Mouse (Mus musculus): ENCODE measurements around the gene Tmem132a. TPM values are rescaled to one million over a fixed set of nuclear protein-coding genes. Genes with fewer than 3 reads are reported as not detected.

Gene Tmem132a
- total RNA-seq, 2 experiments from 2014 or later: 272 to 282 TPM

DNA sequence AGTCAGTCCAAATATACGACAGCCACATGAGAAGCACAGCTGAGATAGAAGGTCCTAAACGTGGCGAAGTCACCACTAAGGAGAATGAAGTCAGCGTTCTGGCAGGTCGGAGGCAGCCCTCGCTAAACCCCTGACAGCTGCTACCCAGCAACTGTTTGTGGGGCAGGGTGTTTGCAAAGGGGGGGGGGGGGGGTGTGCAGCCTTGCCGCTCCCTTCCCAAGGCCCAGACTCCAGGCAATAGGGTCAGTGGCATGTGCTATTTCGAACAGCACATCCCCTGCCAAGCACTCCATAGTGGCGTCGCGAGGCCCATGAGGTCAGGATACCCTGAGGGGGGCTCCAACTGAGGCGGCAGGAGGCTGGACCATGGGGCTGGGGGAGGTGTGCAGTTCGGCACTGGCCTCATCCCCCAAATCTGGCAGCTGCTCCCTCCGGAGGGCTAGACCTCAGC lies 11.3 kb upstream of the Tmem132a start:
- DNase-seq (ENCODE audit: extremely low spot score in 1 of 2, low spot score in 2 of 2): no peak
- intact Hi-C loops (cut with DNase I): loop anchor here (5.0 kb wide), 1 partner anchor 169 kb away; no protein-coding TSS in a partner anchor

DNA sequence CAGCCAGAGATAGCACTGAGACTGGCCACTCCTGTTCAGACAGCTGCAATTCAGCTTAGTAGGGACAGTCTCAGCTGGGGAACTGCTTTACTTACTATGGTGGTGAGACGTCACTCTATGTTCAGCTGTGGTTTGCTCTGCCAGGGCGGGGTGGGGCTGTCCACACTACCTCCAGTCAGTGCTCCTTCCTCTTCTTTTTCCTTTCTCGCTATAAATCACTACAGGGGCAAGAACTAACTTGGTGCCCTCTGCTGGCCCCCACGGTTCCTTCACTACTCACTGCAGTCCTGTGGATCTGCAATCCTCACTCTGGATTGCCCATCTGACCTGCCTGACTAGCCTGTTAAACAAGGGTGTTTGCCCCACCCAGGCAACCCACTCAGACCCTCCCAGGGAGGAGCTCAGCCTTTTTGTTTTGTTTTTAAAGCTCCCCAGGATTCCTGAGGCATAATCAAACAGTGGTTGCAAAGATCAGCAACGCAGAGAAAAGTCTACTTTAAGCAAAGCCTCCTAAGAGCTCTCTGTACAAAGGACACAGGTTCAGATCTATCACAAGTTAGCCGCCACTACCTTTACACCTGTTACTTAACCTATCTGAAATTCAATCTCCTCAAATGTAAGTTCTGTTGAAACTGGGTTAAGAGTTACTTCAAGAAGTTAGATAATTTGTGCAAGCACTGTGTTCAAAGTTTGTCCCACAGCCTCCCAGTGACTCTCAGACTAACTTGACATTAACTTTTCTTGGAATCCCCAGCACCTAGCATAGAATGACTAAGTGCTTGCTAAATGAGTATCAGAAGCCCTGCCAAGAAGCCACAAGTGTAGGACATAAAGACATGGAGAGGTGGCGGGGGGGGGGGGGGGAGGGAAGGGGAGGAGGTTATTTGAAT lies 10.6 kb upstream of the Tmem132a start:
- DNase-seq (ENCODE audit: extremely low spot score in 1 of 2, low spot score in 2 of 2): peak in 1 of 2 experiments; percentile 58
- intact Hi-C loops (cut with DNase I): loop anchor here (5.0 kb wide), 1 partner anchor 168 kb away; no protein-coding TSS in a partner anchor

DNA sequence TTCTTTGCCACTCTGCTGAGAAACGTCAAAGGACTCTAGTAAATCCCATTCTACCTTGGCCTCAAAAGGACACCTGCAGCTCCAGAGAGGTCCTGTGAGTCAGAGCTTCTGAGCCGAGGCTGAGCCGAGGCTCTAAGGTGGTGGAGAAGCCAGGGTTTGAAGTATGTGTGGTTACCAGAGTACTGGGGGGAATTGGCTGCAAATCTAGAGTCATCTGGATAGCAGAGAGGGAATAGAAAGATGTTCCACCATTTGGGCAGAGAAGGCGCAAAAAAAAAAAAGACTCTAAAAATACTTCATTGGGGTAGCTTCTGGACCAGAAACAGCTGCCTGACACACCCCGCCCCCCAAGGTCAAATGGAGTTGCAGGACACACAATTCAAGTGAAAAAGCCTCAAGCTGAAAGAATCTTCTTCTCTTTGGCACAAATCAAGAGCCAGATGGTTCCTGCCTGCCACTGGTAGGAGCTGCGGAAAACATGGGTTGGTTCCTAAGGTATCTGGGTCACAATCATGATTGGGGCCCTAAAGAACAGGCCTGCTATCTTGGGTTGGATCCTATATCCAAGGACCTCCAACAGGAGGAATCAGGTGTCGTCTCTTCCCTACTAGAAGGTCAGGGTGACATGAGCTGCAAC lies 8.6 kb upstream of the Tmem132a start:
- intact Hi-C loops (cut with DNase I): no loop called here
- no peak for DNase-seq (ENCODE audit: extremely low spot score in 1 of 2, low spot score in 2 of 2)

DNA sequence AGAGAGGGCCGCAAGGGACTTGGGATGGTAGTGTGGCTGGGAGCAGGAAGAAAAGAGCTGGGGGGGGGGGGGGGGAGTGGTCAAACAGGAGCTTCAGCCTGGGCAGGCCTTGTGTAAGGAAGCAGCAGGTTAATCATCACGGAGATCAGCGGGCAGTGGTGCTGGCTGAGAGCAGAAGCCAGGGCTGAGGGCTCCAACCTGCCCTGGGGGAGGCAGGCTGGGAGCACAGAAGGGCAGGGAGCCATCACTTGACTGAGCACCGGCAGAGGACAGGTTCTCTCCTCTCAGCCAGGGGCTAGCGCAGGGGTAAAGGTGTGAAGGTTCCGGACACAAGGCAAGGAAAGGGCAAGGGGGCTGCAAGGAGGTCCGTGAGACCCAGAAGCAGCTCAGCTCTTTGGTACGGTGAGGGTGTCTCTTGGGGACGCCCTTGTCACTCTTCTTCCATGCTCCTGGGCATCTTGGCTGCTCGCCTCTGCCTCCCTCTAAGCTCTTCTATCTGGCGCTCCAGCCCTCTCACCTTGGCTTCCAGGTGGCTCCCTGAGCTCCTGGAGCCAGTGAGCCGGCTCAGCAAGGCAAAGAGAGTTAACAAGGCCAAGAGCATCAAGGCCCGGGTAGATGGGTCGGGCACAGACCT lies 1.7 kb upstream of the Tmem132a start:
- intact Hi-C loops (cut with DNase I): no loop called here
- no peak for DNase-seq (ENCODE audit: extremely low spot score in 1 of 2, low spot score in 2 of 2)

DNA sequence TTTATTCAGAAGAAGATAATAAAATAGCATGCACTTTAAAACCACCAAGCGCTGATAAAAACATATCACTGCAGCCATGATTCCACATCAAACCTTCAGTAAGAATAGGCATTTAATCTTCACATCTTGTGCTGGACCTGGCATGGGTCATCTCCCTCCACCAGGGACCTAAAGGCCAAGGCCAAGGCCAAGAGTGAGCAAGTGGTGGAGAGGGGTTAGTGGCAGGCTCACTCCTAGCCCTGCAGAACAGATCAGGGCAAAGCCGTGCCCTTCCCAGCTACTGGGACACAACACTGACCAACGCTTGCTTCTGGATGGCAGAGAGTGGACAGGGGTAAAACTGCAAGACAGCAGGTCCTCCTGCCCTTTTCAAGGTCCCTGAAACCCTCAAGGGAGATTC lies 936 bp upstream of the Tmem132a start:
- intact Hi-C loops (cut with DNase I): no loop called here

DNA sequence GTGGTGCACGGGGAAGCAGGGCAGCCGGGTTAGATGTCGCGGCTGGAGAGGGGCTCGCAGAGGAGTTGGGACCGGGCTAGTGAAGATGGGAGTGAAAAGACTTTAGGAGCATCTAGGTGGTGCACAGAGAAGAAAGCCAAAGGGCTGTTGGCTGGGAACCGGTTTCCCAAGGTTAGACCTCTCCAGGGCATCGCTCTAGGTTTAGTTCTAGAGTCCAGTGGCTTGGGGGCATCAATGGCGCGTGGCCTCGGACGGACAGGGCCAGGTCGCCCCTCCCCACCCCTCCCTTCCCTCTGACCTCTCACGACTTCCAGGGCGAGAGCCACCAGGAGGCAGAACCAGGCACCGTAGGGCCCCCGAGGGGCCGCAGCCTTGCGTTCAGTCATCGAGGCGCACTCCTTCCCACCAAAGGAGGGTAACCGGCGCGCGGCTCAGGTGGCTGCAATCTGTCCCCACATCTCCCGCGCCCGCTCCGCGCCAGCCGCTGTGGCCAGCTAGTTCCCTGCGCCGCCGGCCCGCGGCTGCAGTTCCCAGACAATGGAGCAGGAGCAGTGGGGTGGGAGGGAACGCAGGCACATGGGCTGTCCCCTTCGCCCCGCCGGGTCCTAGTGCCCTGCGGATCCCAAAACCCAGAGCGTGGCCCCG lies 377 bp downstream of the Tmem132a start:
- intact Hi-C loops (cut with DNase I): loop anchor here (5.0 kb wide), 1 partner anchor 157 kb away; no protein-coding TSS in a partner anchor
- peak; percentile 71 to 89 for DNase-seq (ENCODE audit: extremely low spot score in 1 of 2, low spot score in 2 of 2)

More for the DNA sequence above, 936 bp upstream of the Tmem132a start:
- DNase-seq (ENCODE audit: extremely low spot score in 1 of 2, low spot score in 2 of 2): no peak

DNA sequence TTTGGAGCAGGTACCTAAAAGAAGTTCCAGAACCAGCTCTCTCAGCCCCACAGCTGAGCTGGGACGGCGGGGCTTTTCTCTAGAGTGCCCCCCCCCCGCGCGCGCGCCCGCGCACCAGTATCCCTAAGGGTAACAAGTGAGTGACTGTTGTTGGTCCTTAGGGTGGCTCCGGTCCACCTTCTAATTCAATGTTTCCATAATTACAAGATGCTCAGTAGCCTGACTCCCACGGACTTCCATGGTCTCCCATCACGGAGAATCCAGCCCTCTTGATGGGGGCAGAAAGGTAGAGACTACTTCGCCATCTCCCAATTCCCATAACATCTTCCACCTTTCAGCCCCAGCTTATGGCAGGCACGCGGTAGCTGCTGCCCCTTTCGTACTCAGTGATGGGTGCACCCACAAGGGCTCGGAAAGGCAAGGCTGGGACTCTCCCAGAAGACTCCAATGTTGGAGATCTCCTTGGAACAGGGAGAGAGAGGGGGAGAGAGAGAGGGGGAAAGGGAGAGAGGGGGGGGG lies 1.1 kb downstream of the Tmem132a start:
- DNase-seq (ENCODE audit: extremely low spot score in 1 of 2, low spot score in 2 of 2): no peak
- intact Hi-C loops (cut with DNase I): loop anchor here (5.0 kb wide), 1 partner anchor 156 kb away; no protein-coding TSS in a partner anchor

DNA sequence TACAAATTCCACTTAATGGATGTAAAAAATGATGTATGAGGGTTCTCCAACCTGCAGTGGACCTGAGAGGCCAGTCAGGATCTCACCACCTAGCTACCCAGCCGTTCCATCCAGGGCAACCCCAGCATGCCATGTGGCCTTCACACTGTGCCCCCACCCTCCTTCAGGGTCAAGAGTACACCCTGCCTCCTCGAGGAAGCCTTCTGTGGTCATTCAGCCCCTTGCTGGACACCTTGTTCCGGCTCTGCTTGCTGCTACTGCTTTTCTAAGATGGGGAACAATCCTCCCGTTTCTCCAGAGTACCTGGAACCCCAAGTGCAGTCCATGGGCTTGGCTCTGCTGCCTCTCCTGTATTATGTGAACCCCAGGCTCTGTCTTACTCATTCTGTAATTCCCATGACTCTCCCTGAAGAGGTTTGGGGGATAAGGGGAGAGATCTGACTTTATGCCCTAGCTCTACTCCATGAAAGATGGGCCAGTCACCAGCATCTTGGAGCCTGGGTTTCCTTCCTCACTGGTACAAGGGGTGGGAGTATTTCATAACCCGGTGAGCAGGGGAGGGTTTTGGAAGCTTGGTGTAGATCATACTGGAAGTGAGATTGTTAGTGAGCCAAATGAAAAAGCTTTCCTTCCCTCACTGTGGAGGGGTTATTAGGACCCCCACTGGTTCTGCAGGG lies 1.7 kb downstream of the Tmem132a start:
- no peak for DNase-seq (ENCODE audit: extremely low spot score in 1 of 2, low spot score in 2 of 2)
- intact Hi-C loops (cut with DNase I): loop anchor here (5.0 kb wide), 1 partner anchor 156 kb away; no protein-coding TSS in a partner anchor

DNA sequence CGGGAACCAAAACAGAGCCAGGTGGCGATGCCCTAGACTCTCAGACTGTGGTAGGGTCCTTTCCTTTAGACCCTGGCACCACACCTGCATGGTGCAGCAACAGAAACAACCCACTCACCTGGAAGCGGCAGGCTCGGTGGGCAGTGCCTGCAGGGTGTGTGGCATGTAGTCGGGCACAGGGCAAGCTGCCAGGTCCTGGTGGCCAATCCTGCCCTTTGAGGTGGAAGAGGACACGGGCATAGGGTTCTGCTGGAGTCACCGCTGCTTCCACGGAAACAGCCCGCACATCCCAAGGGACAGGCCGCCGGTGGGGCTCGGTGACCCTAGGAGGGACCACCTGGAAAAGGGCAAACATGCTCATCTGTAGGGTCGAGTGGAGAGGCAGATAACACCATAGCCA lies 3.4 kb downstream of the Tmem132a start:
- intact Hi-C loops (cut with DNase I): loop anchor here (5.0 kb wide), 1 partner anchor 154 kb away; no protein-coding TSS in a partner anchor
- no peak for DNase-seq (ENCODE audit: extremely low spot score in 1 of 2, low spot score in 2 of 2)

DNA sequence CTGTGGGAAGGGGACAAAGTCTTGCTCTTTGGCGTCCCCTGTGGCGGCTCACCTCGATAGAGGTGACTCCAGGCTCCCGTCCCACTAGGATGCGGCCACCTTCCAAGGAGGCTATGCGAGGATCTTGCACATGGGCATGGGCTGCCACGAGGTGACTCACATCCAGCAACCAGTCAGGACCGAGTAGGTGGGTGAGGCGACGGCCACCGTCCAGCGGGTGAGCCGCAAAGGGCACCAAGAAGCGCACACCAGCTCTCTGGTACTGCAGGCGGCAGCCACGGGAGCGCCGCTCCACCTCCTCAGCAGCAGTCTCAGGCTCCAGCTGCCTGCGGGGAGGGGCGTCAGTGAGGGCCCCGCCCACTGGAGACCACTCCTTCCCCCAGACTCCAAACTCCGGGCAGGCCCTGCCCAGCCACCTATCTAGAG lies 9.7 kb downstream of the Tmem132a start:
- intact Hi-C loops (cut with DNase I): no loop called here
- DNase-seq (ENCODE audit: extremely low spot score in 1 of 2, low spot score in 2 of 2): no peak

DNA sequence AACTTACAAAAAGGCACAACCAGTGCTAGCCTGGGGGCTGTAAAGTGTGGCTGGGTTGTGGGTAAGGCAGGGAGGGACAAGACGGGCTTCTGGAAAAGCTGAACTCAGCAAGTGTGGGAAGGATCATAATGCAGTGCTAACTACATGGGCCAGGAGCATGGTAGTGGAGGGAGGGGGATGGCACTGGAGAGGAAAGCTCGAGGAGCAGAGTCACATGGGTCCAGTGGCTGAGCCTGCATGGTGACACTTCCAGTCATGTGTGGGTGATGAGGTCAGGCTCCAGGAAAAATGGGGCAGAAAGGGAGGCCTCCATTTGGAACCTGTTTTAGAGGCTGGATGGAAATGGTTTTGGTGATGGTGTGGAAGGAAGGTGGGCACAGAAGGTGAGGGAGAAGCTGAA lies 13.2 kb downstream of the Tmem132a start:
- intact Hi-C loops (cut with DNase I): no loop called here
- no peak for DNase-seq (ENCODE audit: extremely low spot score in 1 of 2, low spot score in 2 of 2)

DNA sequence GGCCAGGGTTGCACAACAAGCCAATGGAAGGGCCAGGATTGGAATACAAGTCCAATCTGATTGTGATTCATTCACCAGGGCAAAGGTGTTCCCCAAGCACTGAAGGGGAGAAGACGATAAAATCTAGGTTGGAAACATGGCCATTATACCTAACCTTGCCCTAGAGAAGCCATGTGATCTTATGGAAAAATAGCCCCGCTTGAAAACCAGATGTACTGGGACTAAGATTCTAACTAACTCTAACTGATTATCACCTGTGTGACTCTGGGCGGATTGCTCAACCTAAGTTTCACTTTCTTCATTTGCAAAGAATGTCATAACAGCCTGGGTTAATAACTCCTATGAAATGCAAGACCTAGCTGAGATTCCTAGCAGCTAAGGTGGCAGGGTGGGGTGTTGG lies 14.3 kb downstream of the Tmem132a start:
- no peak for DNase-seq (ENCODE audit: extremely low spot score in 1 of 2, low spot score in 2 of 2)
- intact Hi-C loops (cut with DNase I): no loop called here

DNA sequence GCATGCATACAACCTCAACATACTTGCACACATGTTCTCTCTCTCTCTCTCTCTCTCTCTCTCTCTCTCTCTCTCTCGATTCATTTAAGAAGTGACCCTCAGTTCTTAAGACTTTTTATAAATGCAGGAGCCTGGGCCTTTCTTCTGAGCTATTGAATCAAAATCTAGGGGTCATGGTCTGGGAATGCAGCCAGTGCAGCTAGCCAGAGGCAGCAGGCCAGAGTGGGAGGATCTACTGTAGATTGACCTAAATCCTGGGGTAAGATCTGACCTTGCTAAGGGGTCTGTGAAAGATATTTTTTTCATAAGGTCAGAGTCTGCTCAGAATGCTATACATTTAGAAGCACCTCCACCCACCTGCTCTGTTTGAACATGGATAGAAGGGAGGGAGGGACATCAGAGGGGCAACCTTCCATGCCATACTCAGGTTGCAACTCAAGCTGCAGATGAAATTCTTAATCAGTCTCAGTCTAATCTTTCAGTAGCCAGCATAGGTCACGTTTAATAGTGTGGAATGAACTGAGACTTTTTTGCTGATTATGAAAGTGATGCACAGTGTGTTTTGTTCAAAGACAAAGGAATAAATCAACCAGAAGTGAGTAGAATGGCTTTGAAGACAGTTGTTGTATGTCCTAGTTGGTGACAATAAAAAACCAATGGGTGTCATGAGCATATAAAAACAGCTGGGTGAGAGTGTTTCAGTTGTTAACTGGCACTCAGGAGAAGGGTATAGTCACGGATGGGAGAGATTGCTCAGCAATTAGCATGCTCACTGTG lies 22.2 kb downstream of the Tmem132a start:
- peak in 1 of 2 experiments; percentile 45 for DNase-seq (ENCODE audit: extremely low spot score in 1 of 2, low spot score in 2 of 2)
- intact Hi-C loops (cut with DNase I): no loop called here

DNA sequence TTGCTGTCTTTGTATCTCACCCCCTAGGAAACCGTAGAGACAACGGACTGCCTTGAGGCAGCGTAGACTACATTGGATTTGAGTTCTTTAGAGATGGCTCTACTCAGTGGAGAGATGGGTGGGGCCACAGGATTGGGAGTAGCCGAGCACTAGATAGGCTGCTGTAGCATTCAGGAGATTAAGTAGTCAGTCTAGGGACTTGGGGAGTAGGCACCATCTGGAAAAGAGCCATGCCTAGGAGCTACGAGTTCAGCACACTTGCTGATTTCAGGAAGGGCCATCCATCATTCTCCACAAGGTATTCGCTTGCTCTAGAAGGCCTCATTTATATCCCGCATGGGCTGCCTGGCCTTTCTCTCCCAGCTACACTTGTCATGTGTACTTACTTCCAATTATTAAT lies 23.6 kb downstream of the Tmem132a start:
- intact Hi-C loops (cut with DNase I): no loop called here
- DNase-seq (ENCODE audit: extremely low spot score in 1 of 2, low spot score in 2 of 2): no peak

DNA sequence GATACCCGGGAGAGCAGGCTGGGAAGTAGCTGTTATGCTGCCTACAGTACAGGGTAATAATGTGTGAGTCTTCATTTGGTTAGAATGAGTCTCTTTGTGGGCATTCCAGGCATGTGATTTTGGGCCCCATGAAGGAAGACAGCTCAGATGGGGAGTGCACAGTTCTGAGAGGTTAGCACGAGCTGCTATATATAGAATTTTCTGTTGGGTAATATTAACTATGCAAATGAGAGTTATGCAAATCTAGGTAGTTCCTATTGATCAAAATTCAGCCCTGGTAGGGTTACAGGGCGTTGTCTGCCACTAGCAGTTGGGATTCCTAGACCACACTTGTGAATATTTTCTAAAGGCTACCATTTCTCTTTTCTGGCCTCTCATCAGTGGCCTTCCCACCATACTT lies 24.3 kb downstream of the Tmem132a start:
- no peak for DNase-seq (ENCODE audit: extremely low spot score in 1 of 2, low spot score in 2 of 2)
- intact Hi-C loops (cut with DNase I): no loop called here

DNA sequence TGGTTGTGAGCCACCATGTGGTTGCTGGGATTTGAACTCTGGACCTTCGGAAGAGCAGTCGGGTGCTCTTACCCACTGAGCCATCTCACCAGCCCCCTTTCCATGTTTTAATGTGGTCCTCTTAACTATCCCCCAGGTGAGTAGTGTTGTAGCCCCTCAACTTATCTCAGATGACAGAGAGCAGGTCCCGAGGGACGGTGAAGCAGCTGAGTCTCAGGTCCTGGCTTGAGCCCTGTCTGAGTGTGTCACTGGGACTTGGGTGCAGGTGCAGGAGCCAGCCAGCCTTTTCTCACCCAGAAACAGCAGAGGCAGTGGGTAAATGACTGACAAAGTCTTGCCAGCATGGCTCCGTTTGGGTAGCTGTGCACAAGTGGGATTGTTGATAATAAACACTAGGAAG lies 25.5 kb downstream of the Tmem132a start:
- intact Hi-C loops (cut with DNase I): no loop called here

DNA sequence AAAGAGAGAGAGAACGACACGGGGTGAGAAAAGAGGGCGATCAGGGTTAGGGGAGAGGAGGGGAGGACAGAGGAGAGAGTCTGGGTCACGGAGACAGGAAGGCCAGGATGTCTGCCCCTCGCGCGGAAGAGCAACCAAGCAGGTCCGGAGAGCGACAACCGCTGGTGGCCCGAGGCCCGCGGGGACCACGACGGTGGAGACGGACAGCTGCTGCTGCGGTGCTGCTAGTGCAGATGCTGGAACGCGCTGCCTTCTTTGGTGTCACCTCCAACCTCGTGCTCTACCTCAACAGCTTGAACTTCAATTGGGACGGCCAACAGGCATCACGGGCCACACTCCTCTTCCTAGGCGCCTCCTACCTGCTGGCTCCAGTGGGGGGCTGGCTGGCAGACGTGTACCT lies 26.8 kb downstream of the Tmem132a start:
- intact Hi-C loops (cut with DNase I): no loop called here
- DNase-seq (ENCODE audit: extremely low spot score in 1 of 2, low spot score in 2 of 2): no peak

More for the DNA sequence above, 25.5 kb downstream of the Tmem132a start:
- DNase-seq (ENCODE audit: extremely low spot score in 1 of 2, low spot score in 2 of 2): no peak
